Mouse (Mus musculus) layer of hippocampus, adult 11-12 months (tissue): ENCODE results near the gene Gm11168.
"Not testable (repeated sequence)": the region's sequence is repeated elsewhere in the genome, so short reads cannot be mapped to it uniquely, and the experiment has no call there.

Source experiments
- DNase-seq: peaks from one replicate; pipeline ENCODE4 v3.0.0; 2022; ENCODE audit warnings: low spot score

The Gm11168 gene

DNA sequence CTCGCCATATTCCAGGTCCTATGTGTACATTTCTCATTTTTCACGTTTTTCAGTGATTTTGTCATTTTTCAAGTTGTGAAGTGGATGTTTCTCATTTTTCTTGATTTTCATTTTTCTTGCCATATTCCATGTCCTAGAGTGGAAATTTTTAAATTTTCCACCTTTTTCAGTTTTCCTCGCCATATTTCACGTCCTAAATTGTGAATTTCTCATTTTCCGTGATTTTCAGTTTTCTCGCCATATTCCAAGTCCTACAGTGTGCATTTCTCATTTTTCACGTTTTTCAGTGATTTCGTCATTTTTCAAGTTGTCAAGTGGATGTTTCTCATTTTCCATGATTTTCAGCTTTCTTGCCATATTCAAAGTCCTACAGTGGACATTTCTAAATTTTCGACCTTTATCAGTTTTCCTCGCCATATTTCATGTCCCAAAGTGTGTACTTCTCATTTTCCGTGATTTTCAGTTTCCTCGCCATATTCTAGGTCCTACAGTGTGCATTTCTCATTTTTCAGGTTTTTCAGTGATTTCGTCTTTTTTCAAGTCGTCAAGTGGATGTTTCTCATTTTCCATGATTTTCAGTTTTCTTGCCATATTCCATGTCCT, at the start of gene Gm11168:
Gene Gm11168, plus strand, starts transcription at position 553 of the 603 bp plus-strand sequence.
- DNase-seq = not testable (repeated sequence)

- DNase-seq = peak; percentile 15
These were observed 2.6 kb upstream of the Gm11168 start, which contains the start of gene Gm10722 for GRCm38 (mm10) chr9:3000445-3000972. Gm10722 (plus strand) TSS chr9:3000922.

GRCm38 (mm10) chr9:3001006-3001405, 2.1 kb upstream of the Gm11168 start:
- peak; percentile 16 for DNase-seq

DNA sequence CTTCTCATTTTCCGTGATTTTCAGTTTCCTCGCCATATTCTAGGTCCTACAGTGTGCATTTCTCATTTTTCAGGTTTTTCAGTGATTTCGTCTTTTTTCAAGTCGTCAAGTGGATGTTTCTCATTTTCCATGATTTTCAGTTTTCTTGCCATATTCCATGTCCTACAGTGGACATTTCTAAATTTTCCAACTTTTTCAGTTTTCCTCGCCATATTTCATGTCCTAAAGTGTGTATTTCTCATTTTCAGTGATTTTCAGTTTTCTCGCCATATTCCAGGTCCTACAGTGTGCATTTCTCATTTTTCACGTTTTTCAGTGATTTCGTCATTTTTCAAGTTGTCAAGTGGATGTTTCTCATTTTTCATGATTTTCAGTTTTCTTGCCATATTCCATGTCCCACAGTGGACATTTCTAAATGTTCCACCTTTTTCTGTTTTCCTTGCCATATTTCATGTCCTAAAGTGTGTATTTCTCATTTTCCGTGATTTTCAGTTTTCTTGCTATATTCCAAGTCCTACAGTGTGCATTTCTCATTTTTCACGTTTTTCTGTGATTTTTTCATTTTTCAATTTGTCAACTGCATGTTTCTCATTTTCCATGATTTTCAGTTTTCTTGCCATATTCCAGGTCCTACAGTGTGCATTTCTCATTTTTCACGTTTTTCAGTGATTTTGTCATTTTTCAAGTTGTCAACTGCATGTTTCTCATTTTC, 1.0 kb upstream of the Gm11168 start:
- peak; percentile 100 for DNase-seq

- DNase-seq = not testable (repeated sequence)
These were observed 3.0 kb downstream of the Gm11168 start for GRCm38 (mm10) chr9:3006179-3006578.

- peak; percentile 99 for DNase-seq
These were observed 3.5 kb downstream of the Gm11168 start for GRCm38 (mm10) chr9:3006636-3007035.

DNA sequence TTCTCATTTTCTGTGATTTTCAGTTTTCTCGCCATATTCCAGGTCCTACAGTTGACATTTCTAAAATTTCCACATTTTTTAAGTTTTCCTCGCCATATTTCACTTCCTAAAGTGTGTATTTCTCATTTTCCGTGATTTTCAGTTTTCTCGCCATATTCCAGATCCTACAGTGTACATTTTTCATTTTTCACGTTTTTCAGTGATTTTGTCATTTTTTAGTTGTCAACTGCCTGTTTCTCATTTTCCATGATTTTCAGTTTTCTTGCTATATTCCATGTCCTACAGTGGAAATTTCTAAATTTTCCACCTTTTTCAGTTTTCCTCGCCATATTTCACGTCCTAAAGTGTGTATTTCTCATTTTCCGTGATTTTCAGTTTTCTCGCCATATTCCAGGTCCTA, 4.1 kb downstream of the Gm11168 start:
- DNase-seq = not testable (repeated sequence)

DNA sequence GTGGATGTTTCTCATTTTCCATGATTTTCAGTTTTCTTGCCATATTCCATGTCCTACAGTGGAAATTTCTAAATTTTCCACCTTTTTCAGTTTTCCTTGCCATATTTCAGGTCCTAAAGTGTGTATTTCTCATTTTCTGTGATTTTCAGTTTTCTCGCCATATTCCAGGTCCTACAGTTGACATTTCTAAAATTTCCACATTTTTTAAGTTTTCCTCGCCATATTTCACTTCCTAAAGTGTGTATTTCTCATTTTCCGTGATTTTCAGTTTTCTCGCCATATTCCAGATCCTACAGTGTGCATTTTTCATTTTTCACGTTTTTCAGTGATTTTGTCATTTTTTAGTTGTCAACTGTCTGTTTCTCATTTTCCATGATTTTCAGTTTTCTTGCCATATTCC, 6.2 kb downstream of the Gm11168 start:
- DNase-seq = not testable (repeated sequence)

- not testable (repeated sequence) for DNase-seq
These were observed 9.0 kb downstream of the Gm11168 start for GRCm38 (mm10) chr9:3012054-3012621.

DNA sequence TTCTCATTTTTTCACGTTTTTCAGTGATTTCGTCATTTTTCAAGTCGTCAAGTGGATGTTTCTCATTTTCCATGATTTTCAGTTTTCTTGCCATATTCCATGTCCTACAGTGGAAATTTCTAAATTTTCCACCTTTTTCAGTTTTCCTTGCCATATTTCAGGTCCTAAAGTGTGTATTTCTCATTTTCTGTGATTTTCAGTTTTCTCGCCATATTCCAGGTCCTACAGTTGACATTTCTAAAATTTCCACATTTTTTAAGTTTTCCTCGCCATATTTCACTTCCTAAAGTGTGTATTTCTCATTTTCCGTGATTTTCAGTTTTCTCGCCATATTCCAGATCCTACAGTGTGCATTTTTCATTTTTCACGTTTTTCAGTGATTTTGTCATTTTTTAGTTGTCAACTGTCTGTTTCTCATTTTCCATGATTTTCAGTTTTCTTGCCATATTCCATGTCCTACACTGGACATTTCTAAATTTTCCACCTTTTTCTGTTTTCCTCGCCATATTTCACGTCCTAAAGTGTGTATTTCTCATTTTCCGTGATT, 9.7 kb downstream of the Gm11168 start, which contains the start of gene Gm10721:
Gene Gm10721, plus strand, starts transcription at position 408 of the 547 bp plus-strand sequence.
- not testable (repeated sequence) for DNase-seq

- not testable (repeated sequence) for DNase-seq
These were observed 12.2 kb downstream of the Gm11168 start, which contains the start of gene Gm10720 for GRCm38 (mm10) chr9:3015354-3015753. Gm10720 (plus strand) TSS chr9:3015654.

- DNase-seq = not testable (repeated sequence)
These were observed 12.8 kb downstream of the Gm11168 start for GRCm38 (mm10) chr9:3015896-3016295.

DNA sequence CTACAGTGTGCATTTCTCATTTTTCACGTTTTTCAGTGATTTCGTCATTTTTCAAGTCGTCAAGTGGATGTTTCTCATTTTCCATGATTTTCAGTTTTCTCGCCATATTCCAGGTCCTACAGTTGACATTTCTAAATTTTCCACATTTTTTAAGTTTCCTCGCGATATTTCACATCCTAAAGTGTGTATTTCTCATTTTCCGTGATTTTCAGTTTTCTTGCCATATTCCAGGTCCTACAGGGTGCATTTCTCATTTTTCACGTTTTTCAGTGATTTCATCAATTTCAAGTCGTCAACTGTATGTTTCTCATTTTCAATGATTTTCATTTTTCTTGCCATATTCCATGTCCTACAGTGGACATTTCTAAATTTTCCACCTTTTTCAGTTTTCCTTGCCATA, 14.0 kb downstream of the Gm11168 start, which contains the start of gene Gm10719:
Gene Gm10719, plus strand, starts transcription at position 301 of the 400 bp plus-strand sequence.
- not testable (repeated sequence) for DNase-seq

DNA sequence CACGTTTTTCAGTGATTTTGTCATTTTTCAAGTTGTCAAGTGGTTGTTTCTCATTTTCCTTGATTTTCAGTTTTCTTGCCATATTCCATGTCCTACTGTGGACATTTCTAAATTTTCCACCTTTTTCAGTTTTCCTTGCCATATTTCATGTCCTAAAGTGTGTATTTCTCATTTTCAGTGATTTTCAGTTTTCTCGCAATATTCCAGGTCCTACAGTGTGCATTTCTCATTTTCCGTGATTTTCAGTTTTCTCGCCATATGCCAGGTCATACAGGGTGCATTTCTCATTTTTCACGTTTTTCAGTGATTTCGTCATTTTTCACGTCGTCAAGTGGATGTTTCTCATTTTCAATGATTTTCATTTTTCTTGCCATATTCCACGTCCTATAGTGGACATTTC, 15.8 kb downstream of the Gm11168 start:
- DNase-seq = peak; percentile 55

GRCm38 (mm10) chr9:3019835-3020727, 16.9 kb downstream of the Gm11168 start:
- DNase-seq = peak; percentile 64

- DNase-seq = peak; percentile 84
These were observed 19.3 kb downstream of the Gm11168 start for GRCm38 (mm10) chr9:3022316-3023008.

- DNase-seq = peak; percentile 56
These were observed 20.3 kb downstream of the Gm11168 start, which contains the start of gene Gm10718 for GRCm38 (mm10) chr9:3023312-3023984. Gm10718 (plus strand) TSS chr9:3023547.

GRCm38 (mm10) chr9:3023985-3024648, 21.0 kb downstream of the Gm11168 start:
- DNase-seq = peak; percentile 99

DNA sequence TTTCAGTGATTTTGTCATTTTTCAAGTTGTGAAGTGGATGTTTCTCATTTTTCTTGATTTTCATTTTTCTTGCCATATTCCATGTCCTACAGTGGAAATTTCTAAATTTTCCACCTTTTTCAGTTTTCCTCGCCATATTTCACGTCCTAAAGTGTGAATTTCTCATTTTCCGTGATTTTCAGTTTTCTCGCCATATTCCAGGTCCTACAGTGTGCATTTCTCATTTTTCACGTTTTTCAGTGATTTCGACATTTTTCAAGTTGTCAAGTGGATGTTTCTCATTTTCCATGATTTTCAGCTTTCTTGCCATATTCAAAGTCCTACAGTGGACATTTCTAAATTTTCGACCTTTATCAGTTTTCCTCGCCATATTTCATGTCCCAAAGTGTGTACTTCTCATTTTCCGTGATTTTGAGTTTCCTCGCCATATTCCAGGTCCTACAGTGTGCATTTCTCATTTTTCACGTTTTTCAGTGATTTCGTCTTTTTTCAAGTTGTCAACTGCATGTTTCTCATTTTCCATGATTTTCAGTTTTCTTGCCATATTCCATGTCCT, 21.8 kb downstream of the Gm11168 start, which contains the start of gene Gm10717:
Gene Gm10717, plus strand, starts transcription at position 506 of the 556 bp plus-strand sequence.
- DNase-seq = peak; percentile 55
